In genomic region chr2:34178653-34179052, GRCm38 (mm10) we compare ENCODE assay signal across 19 mouse cellular contexts.
DNase-seq lines count a peak whose midpoint lies in the region; ATAC-seq and TF ChIP-seq lines count a peak whose summit lies in the region.
"Had no signal": no experiment of that assay in that cellular context is flagged by ENCODE, and none has a peak within 500 bp of the region (broad histone marks: within the 10 kb centered on the region; RNA-seq: fewer than 3 reads in every experiment).

No protein-coding gene starts in this region.

- H3K4me2 ChIP-seq in hindbrain, embryonic 12.5 days (replicated peaks), result no peak overlapping the region
- no peak overlapping the region for H3K4me2 ChIP-seq in hindbrain, embryonic 16.5 days (ENCODE audit: low read length)
- no peak overlapping the region for H3K4me2 ChIP-seq in neural tube, embryonic 13.5 days
- no peak overlapping the region for H3K4me2 ChIP-seq in hindbrain, embryonic 15.5 days
- no peak overlapping the region for H3K4me2 ChIP-seq in intestine, postnatal 0 days (replicated peaks; ENCODE audit: low read depth)
- H3K4me2 ChIP-seq: embryonic facial prominence, embryonic 15.5 days; heart, embryonic 12.5 days; intestine, embryonic 15.5 days had no signal

- no peak overlapping the region for H3K4me3 ChIP-seq in hindbrain, embryonic 12.5 days
- no peak overlapping the region for H3K4me3 ChIP-seq in hindbrain, embryonic 16.5 days (ENCODE audit: low read length)
- H3K4me3 ChIP-seq in neural tube, embryonic 13.5 days, result no peak overlapping the region
- no peak overlapping the region for H3K4me3 ChIP-seq in hindbrain, embryonic 15.5 days
- no peak overlapping the region for H3K4me3 ChIP-seq in intestine, postnatal 0 days (ENCODE audit: low read depth, low read length)
- H3K4me3 ChIP-seq: embryonic facial prominence, embryonic 15.5 days; erythroblast, embryonic 14.5 days; forebrain, embryonic 10.5 days; heart, adult 2 months; heart, embryonic 12.5 days; intestine, embryonic 15.5 days had no signal

- H3K9ac ChIP-seq in hindbrain, embryonic 12.5 days, result no peak overlapping the region
- H3K9ac ChIP-seq in hindbrain, embryonic 16.5 days (ENCODE audit: low read depth, low read length), result no peak overlapping the region
- H3K9ac ChIP-seq in neural tube, embryonic 13.5 days, result no peak overlapping the region
- H3K9ac ChIP-seq in hindbrain, embryonic 15.5 days, result no peak overlapping the region
- no peak overlapping the region for H3K9ac ChIP-seq in intestine, postnatal 0 days (ENCODE audit: low read depth, low read length)
- H3K9ac ChIP-seq: embryonic facial prominence, embryonic 15.5 days; heart, embryonic 12.5 days; intestine, embryonic 15.5 days had no signal

- no peak for TF ChIP-seq CTCF in intestine, postnatal 0 days (IDR thresholded peaks at IDR 0.05; ENCODE audit: low read depth)

- no peaks in the 10 kb centered on the region for H3K27me3 ChIP-seq in hindbrain, embryonic 12.5 days
- no peaks in the 10 kb centered on the region for H3K27me3 ChIP-seq in hindbrain, embryonic 16.5 days (replicated peaks; ENCODE audit: control insufficient read depth, insufficient read depth, low read length)
- H3K27me3 ChIP-seq in neural tube, embryonic 13.5 days, result no peaks in the 10 kb centered on the region
- no peaks in the 10 kb centered on the region for H3K27me3 ChIP-seq in hindbrain, embryonic 15.5 days
- no peaks in the 10 kb centered on the region for H3K27me3 ChIP-seq in intestine, postnatal 0 days (replicated peaks; ENCODE audit: control insufficient read depth, insufficient read depth, low read length)
- H3K27me3 ChIP-seq: CH12.LX; embryonic facial prominence, embryonic 15.5 days; heart, embryonic 12.5 days; intestine, embryonic 15.5 days had no signal

- peak overlapping the region; percentile 12; the same call in 1 of the 2 replicates for H3K27ac ChIP-seq in hindbrain, embryonic 12.5 days
- no peak overlapping the region for H3K27ac ChIP-seq in hindbrain, embryonic 16.5 days (ENCODE audit: low read depth, low read length)
- H3K27ac ChIP-seq in neural tube, embryonic 13.5 days (replicated peaks), result peak overlapping the region; percentile 23; the same call in 1 of the 2 replicates
- peak overlapping the region; percentile 52 for H3K27ac ChIP-seq in hindbrain, embryonic 15.5 days (replicated peaks)
- H3K27ac ChIP-seq in intestine, postnatal 0 days (ENCODE audit: low read depth, low read length), result no peak overlapping the region
- H3K27ac ChIP-seq: embryonic facial prominence, embryonic 15.5 days; forebrain, embryonic 10.5 days; heart, adult 2 months; intestine, embryonic 15.5 days had no signal

- peaks cover 16% of the 10 kb centered on the region for H3K36me3 ChIP-seq in hindbrain, embryonic 12.5 days
- H3K36me3 ChIP-seq in hindbrain, embryonic 16.5 days (ENCODE audit: control insufficient read depth, insufficient read depth, low read length), result 0 out of 2 replicates have a peak, but pooled peaks cover 4% of the 10 kb centered on the region
- H3K36me3 ChIP-seq in neural tube, embryonic 13.5 days, result peaks cover 12% of the 10 kb centered on the region; the same call in 1 of the 2 replicates
- H3K36me3 ChIP-seq in hindbrain, embryonic 15.5 days, result no peaks in the 10 kb centered on the region; the same call in 1 of the 2 replicates
- no peaks in the 10 kb centered on the region; the same call in 1 of the 2 replicates for H3K36me3 ChIP-seq in intestine, postnatal 0 days (ENCODE audit: control insufficient read depth, insufficient read depth)
- H3K36me3 ChIP-seq: intestine, embryonic 15.5 days had no signal

- no peak for DNase-seq in neural tube, embryonic 10.5 days (ENCODE audit: extremely low spot score, low spot score)
- no peak for DNase-seq in layer of hippocampus, adult 9-10 months (ENCODE audit: low spot score)
- DNase-seq: adrenal gland, adult 2 months; adrenal gland, postnatal 25 days; cerebellum, adult 2 months; embryo, embryonic 11 days; heart, adult 2 months had no signal

- H3K4me1 ChIP-seq in hindbrain, embryonic 12.5 days, result peaks cover 34% of the 10 kb centered on the region
- peaks cover 4% of the 10 kb centered on the region for H3K4me1 ChIP-seq in hindbrain, embryonic 16.5 days (ENCODE audit: control insufficient read depth, insufficient read depth, low read depth, low read length)
- H3K4me1 ChIP-seq in neural tube, embryonic 13.5 days (replicated peaks), result peaks cover 55% of the 10 kb centered on the region
- H3K4me1 ChIP-seq in hindbrain, embryonic 15.5 days (replicated peaks), result peaks cover 38% of the 10 kb centered on the region
- H3K4me1 ChIP-seq in intestine, postnatal 0 days (replicated peaks; ENCODE audit: control insufficient read depth, insufficient read depth, low read length), result no peaks in the 10 kb centered on the region
- H3K4me1 ChIP-seq: embryonic facial prominence, embryonic 15.5 days; heart, embryonic 12.5 days; intestine, embryonic 15.5 days had no signal

- ATAC-seq in hindbrain, embryonic 12.5 days (ENCODE audit: low FRiP score), result no peak
- ATAC-seq in hindbrain, embryonic 16.5 days, result no peak
- ATAC-seq in neural tube, embryonic 13.5 days (ENCODE audit: low read depth), result no peak
- ATAC-seq in hindbrain, embryonic 15.5 days (ENCODE audit: low FRiP score, low read depth), result no peak
- ATAC-seq in intestine, postnatal 0 days, result no peak
- ATAC-seq: forebrain, embryonic 14.5 days; intestine, embryonic 15.5 days had no signal

- no peaks in the 10 kb centered on the region for H3K9me3 ChIP-seq in hindbrain, embryonic 12.5 days (replicated peaks)
- no peaks in the 10 kb centered on the region for H3K9me3 ChIP-seq in hindbrain, embryonic 16.5 days (ENCODE audit: control insufficient read depth, low read length)
- no peaks in the 10 kb centered on the region for H3K9me3 ChIP-seq in neural tube, embryonic 13.5 days
- H3K9me3 ChIP-seq in hindbrain, embryonic 15.5 days, result no peaks in the 10 kb centered on the region
- no peaks in the 10 kb centered on the region for H3K9me3 ChIP-seq in intestine, postnatal 0 days (ENCODE audit: control insufficient read depth)
- H3K9me3 ChIP-seq: embryonic facial prominence, embryonic 15.5 days; forebrain, embryonic 10.5 days; heart, embryonic 12.5 days; intestine, embryonic 15.5 days had no signal

Comparison
In these comparisons a context has a peak if more than half of its experiments do, and no peak if none do; other contexts are left out.
1. H3K27ac ChIP-seq: peak in hindbrain, embryonic 12.5 days (single experiment), neural tube, embryonic 13.5 days (single experiment) and hindbrain, embryonic 15.5 days (single experiment); none in hindbrain, embryonic 16.5 days (single experiment) and intestine, postnatal 0 days (single experiment).